Mouse (Mus musculus): Measurements from ENCODE around the gene Ppp2r5a. TPM values are rescaled to one million over a fixed set of nuclear protein-coding genes. Genes with fewer than 3 reads are reported as not detected.

The Ppp2r5a gene
- polyA plus RNA-seq, 1 experiment, result 46.6 TPM

DNA sequence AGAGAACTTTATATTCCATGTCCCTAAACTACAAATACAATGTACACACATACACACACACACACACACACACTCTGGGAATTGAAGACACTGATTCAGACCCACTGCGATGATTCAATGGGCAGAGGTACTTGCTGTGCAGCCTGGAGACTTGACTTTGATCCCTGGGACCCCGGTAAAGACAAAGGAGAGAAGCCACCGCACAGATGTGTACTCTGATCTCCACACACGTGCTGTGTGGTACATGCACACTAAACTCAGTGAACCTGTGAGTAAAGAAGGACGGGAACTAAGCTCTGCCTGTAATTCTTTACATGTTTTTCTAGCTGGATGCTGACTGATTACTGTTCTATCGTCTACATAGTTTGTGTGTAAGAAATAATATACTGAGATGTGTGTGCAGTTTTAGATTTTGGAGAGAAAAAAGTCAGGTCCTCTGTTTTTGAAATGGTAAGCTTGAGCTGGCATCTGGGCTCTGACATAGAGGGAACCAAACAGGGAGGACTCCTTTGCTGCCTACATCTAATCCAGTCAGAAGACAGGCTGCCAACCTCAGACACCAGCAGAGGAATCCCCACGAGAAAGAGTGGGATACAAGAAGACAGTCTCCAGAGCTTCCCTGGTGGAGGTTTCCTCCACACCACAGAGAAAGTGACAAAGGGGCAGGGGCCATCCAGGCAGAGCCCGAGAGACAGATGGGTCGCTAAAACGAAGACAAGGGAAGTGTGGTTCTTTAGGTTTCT lies 7.4 kb upstream of the Ppp2r5a start:
- peaks cover 5% of the 10 kb centered on the region; the same call in 1 of the 2 replicates for H3K4me1 ChIP-seq (ENCODE audit: control insufficient read depth, insufficient read depth, insufficient read length, low read length)
- no peak overlapping the region for H3K27ac ChIP-seq (ENCODE audit: insufficient read depth, low read depth, low read length)
- no peak overlapping the region for H3K4me3 ChIP-seq (ENCODE audit: low read depth, low read length)
- no peaks in the 10 kb centered on the region for H3K27me3 ChIP-seq (ENCODE audit: control insufficient read depth, insufficient read depth, low read length)
- TF ChIP-seq CTCF (IDR thresholded peaks at IDR 0.05; ENCODE audit: extremely low read depth, insufficient read length, insufficient replicate concordance, low read depth, low read length) (no peak), POLR2A (IDR thresholded peaks at IDR 0.05; ENCODE audit: low read depth, low read length) (no peak)
- no peaks in the 10 kb centered on the region for H3K36me3 ChIP-seq (ENCODE audit: control insufficient read depth, insufficient read depth, low read length)
- 56% methylated on average over 10 of the region's 10 CpGs for WGBS

DNA sequence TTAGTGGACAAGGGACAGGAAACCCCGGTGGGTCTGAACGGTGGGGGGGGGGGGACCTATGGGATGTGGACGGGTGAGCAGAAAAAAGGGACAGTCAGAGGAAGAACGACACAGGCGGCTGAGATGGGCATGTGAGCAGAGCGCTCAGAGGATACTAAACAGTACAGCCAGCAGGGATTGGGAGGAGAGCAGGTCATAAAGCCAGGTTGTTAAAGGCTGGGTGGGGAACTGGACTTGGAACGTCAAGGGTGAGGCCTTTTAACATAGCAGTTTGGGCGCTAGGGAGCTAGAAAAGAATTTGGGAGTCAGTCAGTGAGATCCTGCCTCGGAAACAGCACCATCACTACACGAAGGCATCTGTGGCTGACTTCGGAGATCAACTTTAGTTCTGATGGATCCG lies 4.2 kb upstream of the Ppp2r5a start:
- Histone ChIP-seq H3K36me3 (ENCODE audit: control insufficient read depth, insufficient read depth, low read length) (no peaks in the 10 kb centered on the region), H3K27me3 (ENCODE audit: control insufficient read depth, insufficient read depth, low read length) (no peaks in the 10 kb centered on the region), H3K4me3 (ENCODE audit: low read depth, low read length) (no peak overlapping the region), H3K4me1 (ENCODE audit: control insufficient read depth, insufficient read depth, insufficient read length, low read length) (peaks cover 15% of the 10 kb centered on the region; the same call in 1 of the 2 replicates), H3K27ac (ENCODE audit: insufficient read depth, low read depth, low read length) (no peak overlapping the region)
- TF ChIP-seq CTCF (IDR thresholded peaks at IDR 0.05; ENCODE audit: extremely low read depth, insufficient read length, insufficient replicate concordance, low read depth, low read length) (no peak), POLR2A (IDR thresholded peaks at IDR 0.05; ENCODE audit: low read depth, low read length) (no peak)
- WGBS, result 37% methylated on average over 12 of the region's 12 CpGs

DNA sequence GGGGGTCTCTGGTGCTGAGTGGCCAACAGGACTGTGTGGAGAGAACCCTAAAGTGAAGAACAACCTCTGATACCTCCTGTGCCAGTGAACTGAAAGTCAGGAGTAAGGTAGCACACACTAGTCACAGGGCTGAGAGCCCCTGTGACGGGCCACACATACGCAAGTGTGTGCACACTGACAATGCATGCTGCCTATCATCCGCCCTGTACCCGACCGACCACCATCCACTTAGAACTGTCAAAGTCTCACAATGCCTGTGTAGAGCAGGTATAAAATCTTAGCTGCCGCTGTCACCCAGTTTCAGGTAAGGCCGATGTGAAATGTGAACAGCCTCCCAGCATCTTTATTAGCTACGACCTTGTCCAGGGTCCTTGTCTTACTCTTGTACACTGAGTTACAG lies 3.4 kb upstream of the Ppp2r5a start:
- 96% methylated on average over 8 of the region's 8 CpGs for WGBS
- Histone ChIP-seq H3K4me1 (ENCODE audit: control insufficient read depth, insufficient read depth, insufficient read length, low read length) (peaks cover 15% of the 10 kb centered on the region; the same call in 1 of the 2 replicates), H3K27ac (ENCODE audit: insufficient read depth, low read depth, low read length) (no peak overlapping the region), H3K27me3 (ENCODE audit: control insufficient read depth, insufficient read depth, low read length) (no peaks in the 10 kb centered on the region), H3K4me3 (ENCODE audit: low read depth, low read length) (no peak overlapping the region), H3K36me3 (ENCODE audit: control insufficient read depth, insufficient read depth, low read length) (no peaks in the 10 kb centered on the region)
- no peak for TF ChIP-seq POLR2A (IDR thresholded peaks at IDR 0.05; ENCODE audit: low read depth, low read length)
- TF ChIP-seq CTCF (IDR thresholded peaks at IDR 0.05; ENCODE audit: extremely low read depth, insufficient read length, insufficient replicate concordance, low read depth, low read length), result no peak

DNA sequence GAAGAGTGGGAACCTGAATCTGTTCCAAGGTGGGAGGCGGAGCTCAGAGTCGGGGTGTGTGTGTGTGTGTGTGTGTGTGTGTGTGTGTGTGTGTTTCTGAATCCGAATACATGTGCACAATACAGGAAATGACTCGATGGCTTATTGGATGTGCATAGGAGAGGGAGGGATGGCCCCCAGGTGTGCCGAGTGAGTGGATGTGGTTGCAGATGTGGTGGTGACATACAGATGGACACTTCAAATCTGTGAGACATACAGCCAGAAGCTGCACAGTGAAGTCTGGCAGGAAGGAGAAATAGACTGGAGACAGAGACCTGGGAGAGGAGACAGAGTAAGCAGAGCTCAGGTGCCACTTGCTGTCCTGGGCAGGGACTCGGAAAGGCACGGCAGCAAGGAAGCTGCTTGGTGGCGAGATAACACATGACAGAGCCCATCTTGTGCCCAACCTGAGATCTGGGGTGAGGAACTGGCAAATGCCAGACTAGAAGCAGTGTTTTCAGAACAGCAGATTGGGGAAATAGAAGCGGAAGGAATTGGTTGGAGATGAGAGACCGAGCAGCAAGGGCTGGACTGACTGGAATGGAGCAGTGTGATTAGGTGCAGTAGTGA lies 1.8 kb upstream of the Ppp2r5a start:
- Histone ChIP-seq H3K27ac (ENCODE audit: insufficient read depth, low read depth, low read length) (no peak overlapping the region), H3K4me3 (ENCODE audit: low read depth, low read length) (no peak overlapping the region), H3K27me3 (ENCODE audit: control insufficient read depth, insufficient read depth, low read length) (no peaks in the 10 kb centered on the region), H3K4me1 (ENCODE audit: control insufficient read depth, insufficient read depth, insufficient read length, low read length) (peaks cover 18% of the 10 kb centered on the region; the same call in 1 of the 2 replicates), H3K36me3 (ENCODE audit: control insufficient read depth, insufficient read depth, low read length) (no peaks in the 10 kb centered on the region)
- 60% methylated on average over 10 of the region's 10 CpGs for WGBS
- TF ChIP-seq CTCF (IDR thresholded peaks at IDR 0.05; ENCODE audit: extremely low read depth, insufficient read length, insufficient replicate concordance, low read depth, low read length) (no peak), POLR2A (IDR thresholded peaks at IDR 0.05; ENCODE audit: low read depth, low read length) (no peak)

DNA sequence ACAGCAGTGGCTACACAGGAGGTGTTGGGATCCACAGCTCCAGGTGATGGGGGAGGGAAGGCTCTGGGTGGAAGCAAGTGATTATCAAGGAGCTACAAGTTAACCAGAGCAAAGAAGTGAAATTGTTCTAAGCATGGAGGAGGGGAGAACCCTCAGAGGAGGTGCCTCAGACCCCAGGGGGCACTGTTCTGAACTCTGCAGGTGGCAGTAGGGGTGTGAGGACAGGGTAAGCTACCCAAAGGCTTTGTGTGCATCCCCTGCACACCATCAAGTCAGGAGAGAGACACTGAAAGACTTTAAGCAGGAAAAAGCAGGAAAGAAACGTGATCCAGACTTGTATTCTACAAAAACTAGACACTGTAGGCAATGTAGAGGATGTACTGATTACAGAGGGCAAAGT lies 1.2 kb upstream of the Ppp2r5a start:
- H3K4me3 ChIP-seq (ENCODE audit: low read depth, low read length), result no peak overlapping the region
- H3K4me1 ChIP-seq (ENCODE audit: control insufficient read depth, insufficient read depth, insufficient read length, low read length), result peaks cover 18% of the 10 kb centered on the region; the same call in 1 of the 2 replicates
- 32% methylated on average over 1 of the region's 1 CpGs for WGBS
- H3K36me3 ChIP-seq (ENCODE audit: control insufficient read depth, insufficient read depth, low read length), result no peaks in the 10 kb centered on the region
- H3K27ac ChIP-seq (ENCODE audit: insufficient read depth, low read depth, low read length), result no peak overlapping the region
- no peak for TF ChIP-seq CTCF (IDR thresholded peaks at IDR 0.05; ENCODE audit: extremely low read depth, insufficient read length, insufficient replicate concordance, low read depth, low read length)
- no peak for TF ChIP-seq POLR2A (IDR thresholded peaks at IDR 0.05; ENCODE audit: low read depth, low read length)
- no peaks in the 10 kb centered on the region for H3K27me3 ChIP-seq (ENCODE audit: control insufficient read depth, insufficient read depth, low read length)

DNA sequence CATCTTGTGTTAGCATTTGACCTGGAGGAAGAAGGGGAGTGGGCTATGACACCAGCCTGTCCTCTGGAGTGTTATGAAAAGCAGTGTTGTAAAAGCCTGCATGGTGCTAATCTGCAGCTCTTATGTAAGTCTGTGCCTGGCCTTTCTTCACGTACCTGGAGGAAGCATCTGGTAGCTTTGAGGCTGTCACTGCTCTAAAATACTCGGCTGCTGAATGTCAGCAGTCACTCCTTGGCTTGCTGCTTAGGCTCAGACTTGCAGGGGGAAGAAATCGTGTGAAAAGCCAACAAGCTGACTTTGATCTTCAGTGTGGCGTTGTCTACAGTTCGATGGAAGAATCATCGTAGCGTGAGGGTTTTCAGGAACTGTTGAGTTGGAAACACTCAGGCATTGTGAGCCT lies 566 bp downstream of the Ppp2r5a start:
- Histone ChIP-seq H3K4me1 (ENCODE audit: control insufficient read depth, insufficient read depth, insufficient read length, low read length) (peaks cover 18% of the 10 kb centered on the region; the same call in 1 of the 2 replicates), H3K4me3 (ENCODE audit: low read depth, low read length) (no peak overlapping the region), H3K27ac (ENCODE audit: insufficient read depth, low read depth, low read length) (peak overlapping the region; percentile 23; the same call in 1 of the 2 replicates), H3K27me3 (ENCODE audit: control insufficient read depth, insufficient read depth, low read length) (no peaks in the 10 kb centered on the region), H3K36me3 (ENCODE audit: control insufficient read depth, insufficient read depth, low read length) (no peaks in the 10 kb centered on the region)
- WGBS, result 60% methylated on average over 7 of the region's 7 CpGs
- TF ChIP-seq POLR2A (IDR thresholded peaks at IDR 0.05; ENCODE audit: low read depth, low read length) (no peak), CTCF (IDR thresholded peaks at IDR 0.05; ENCODE audit: extremely low read depth, insufficient read length, insufficient replicate concordance, low read depth, low read length) (no peak)
